Mouse (Mus musculus) heart, postnatal 14 days (tissue): Measurements from ENCODE around the gene Usp40. TPM values are rescaled to one million over a fixed set of nuclear protein-coding genes. Genes with fewer than 3 reads are reported as not detected.
A peak's percentile ranks its signal among the peaks of the same experiment; 100 is the strongest.
"Not testable (repeated sequence)": the region's sequence is repeated elsewhere in the genome, so short reads cannot be mapped to it uniquely, and the experiment has no call there.

Experiments
- DNase-seq, 2 experiments: peaks; one replicate each; pipeline ENCODE4 v3.0.0; 2021 to 2022
- intact Hi-C: fragments of 180-260 bp; cut with DNase I; formaldehyde crosslinking; loops from one replicate; pipeline ENCODE4 v1.15.1; 2025
- long read RNA-seq, 2 experiments: library from polyadenylated mRNA; stranded (forward); transcript quantifications; one replicate each; pipeline ENCODE4 v2.0.0; 2021
- total RNA-seq, 2 experiments: library from RNA; stranded (reverse); gene quantifications; 2 replicates each; pipeline ENCODE4 v1.2.3; 2021

The Usp40 gene
- 10 to 100 TPM; 17.2 to 22.7 TPM for total RNA-seq
- long read RNA-seq, experiment 1, partial matches to known transcripts, result 3 of 10 reads
- long read RNA-seq, experiment 1, other reads (novel, unspliced or antisense), result 4 of 10 reads
- long read RNA-seq, experiment 2, partial matches to known transcripts, result 4 of 8 reads
- long read RNA-seq, experiment 2, other reads (novel, unspliced or antisense), result 1 of 8 reads

GRCm38 (mm10) chr1:88008211-88008697, at the start of gene Usp40:
TSS of gene Usp40 (minus strand) at chr1:88008551.
- DNase-seq, result peak; percentile 87 to 88
- intact Hi-C loops, result no loop called here

- DNase-seq, result no peak
- intact Hi-C loops, result no loop called here
These were observed 46.7 kb upstream of the Usp40 start, which contains the start of gene Ugt1a10 for GRCm38 (mm10) chr1:88055088-88055487. TSS of gene Ugt1a10 (plus strand) at chr1:88055388.

GRCm38 (mm10) chr1:88047408-88047807, 39.1 kb upstream of the Usp40 start:
- DNase-seq, intact Hi-C loops: not testable (repeated sequence)

GRCm38 (mm10) chr1:88044832-88045437, 36.6 kb upstream of the Usp40 start:
- DNase-seq, intact Hi-C loops: not testable (repeated sequence)

GRCm38 (mm10) chr1:88043044-88043443, 34.7 kb upstream of the Usp40 start:
- intact Hi-C loops, DNase-seq: not testable (repeated sequence)

- DNase-seq, intact Hi-C loops: not testable (repeated sequence)
These were observed 16.9 kb upstream of the Usp40 start for GRCm38 (mm10) chr1:88025244-88025643.

GRCm38 (mm10) chr1:88015371-88015770, 7.0 kb upstream of the Usp40 start:
- no peak for DNase-seq
- intact Hi-C loops, result no loop called here

GRCm38 (mm10) chr1:88014671-88015070, 6.3 kb upstream of the Usp40 start:
- intact Hi-C loops, result no loop called here
- DNase-seq, result no peak

- no peak for DNase-seq
- intact Hi-C loops, result no loop called here
These were observed 5.8 kb upstream of the Usp40 start for GRCm38 (mm10) chr1:88014194-88014593.

- intact Hi-C loops, result no loop called here
- no peak for DNase-seq
These were observed 5.4 kb upstream of the Usp40 start for GRCm38 (mm10) chr1:88013726-88014125.

GRCm38 (mm10) chr1:88009521-88009920, 1.2 kb upstream of the Usp40 start:
- DNase-seq, result no peak
- intact Hi-C loops, result no loop called here

- intact Hi-C loops, result no loop called here
- no peak for DNase-seq
These were observed 384 bp upstream of the Usp40 start for GRCm38 (mm10) chr1:88008735-88009134.

GRCm38 (mm10) chr1:88007692-88008210, 600 bp downstream of the Usp40 start:
- no peak for DNase-seq
- intact Hi-C loops, result no loop called here

GRCm38 (mm10) chr1:87992716-87993115, 15.6 kb downstream of the Usp40 start:
- intact Hi-C loops, result no loop called here
- DNase-seq, result no peak

- DNase-seq, result no peak
- intact Hi-C loops, result no loop called here
These were observed 26.1 kb downstream of the Usp40 start for GRCm38 (mm10) chr1:87982291-87982690.

- intact Hi-C loops, result no loop called here
- no peak for DNase-seq
These were observed 38.0 kb downstream of the Usp40 start for GRCm38 (mm10) chr1:87970381-87970780.

GRCm38 (mm10) chr1:87961459-87962167, 46.7 kb downstream of the Usp40 start:
- DNase-seq, result no peak
- intact Hi-C loops, result no loop called here

GRCm38 (mm10) chr1:87960752-87961151, 47.6 kb downstream of the Usp40 start:
- DNase-seq, result no peak
- intact Hi-C loops, result no loop called here

- DNase-seq, result no peak
- intact Hi-C loops, result no loop called here
These were observed 48.3 kb downstream of the Usp40 start for GRCm38 (mm10) chr1:87959998-87960431.

GRCm38 (mm10) chr1:87959532-87959931, 48.8 kb downstream of the Usp40 start:
- intact Hi-C loops, result no loop called here
- no peak for DNase-seq

GRCm38 (mm10) chr1:87958931-87959330, 49.4 kb downstream of the Usp40 start:
- intact Hi-C loops, result no loop called here
- DNase-seq, result no peak
